Mouse (Mus musculus): ENCODE data around the gene Asb11.

The Asb11 gene

DNA sequence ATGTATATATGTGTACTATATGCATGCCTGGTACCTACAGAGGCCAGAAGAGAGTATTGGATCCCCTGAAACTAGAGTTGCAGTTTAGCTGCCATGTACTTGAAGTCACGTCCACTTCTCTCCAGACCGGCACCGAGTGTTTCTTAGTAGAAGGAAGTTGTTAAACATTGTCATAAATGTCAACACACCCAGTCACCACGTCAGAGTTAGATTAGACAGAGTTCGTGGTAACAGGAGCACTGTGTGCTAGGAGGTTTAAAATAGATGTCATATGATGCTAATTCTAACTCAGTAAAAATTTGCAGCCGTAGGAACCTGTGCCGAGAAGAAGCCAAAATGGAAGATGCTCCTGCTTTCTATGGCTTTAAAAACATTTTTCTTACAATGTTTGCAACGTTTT lies at the start of gene Asb11:
TSS of gene Asb11 (plus strand) at position 286 of the 400 bp plus-strand sequence.
- DNase-seq (ENCODE audit: low spot score): no peak

DNA sequence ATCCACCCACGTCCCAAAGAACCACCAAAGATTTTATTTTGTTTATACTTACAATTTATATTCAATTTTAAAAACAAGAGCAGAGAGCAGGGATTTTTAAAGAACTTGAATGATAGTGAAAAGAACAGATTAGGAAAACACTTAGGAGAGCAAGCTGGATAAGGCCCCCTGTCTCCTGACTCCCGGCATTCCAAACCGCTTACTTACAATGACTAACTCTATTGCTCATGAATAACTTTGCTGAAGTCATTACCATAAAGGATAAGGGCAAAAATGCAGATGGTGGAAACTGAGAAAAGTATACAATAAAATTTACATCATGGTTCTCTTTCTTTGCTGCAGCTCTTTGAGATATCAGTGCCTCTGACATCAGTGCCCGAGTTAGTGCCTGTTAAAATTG lies 42.7 kb upstream of the Asb11 start:
- DNase-seq (ENCODE audit: low spot score): no peak

- no peak for DNase-seq (ENCODE audit: low spot score)
These were observed 38.3 kb upstream of the Asb11 start for GRCm38 (mm10) chrX:164398456-164398855.

DNA sequence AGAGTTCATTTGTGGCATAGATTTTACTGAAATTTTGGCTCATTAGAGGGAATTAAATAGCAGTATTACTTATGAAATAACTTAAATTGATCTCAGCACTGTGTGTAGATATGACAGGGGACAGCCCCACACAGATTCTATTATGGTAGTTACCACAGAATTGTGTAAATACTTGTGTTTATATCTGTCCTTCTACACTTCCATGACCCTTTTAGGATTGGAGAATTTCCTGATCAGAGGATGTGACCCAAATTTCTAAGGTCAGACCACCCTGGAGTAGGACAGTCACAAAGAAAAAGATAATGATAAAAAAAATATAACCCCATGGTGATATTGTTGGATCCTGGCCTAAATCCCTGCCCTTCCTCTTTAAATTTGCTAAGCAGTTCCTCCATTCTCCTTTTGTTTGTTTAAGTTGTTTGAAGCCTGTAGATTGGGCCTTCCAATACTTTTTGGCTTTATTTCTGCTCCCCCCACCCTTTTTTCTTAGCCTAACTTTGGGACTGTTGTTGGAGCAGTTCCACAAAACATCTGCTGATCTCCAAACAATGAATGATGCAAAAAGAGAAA lies 31.6 kb upstream of the Asb11 start:
- DNase-seq (ENCODE audit: low spot score): no peak

- DNase-seq (ENCODE audit: low spot score): peak; percentile 55
These were observed 30.4 kb upstream of the Asb11 start for GRCm38 (mm10) chrX:164406133-164407022.

DNA sequence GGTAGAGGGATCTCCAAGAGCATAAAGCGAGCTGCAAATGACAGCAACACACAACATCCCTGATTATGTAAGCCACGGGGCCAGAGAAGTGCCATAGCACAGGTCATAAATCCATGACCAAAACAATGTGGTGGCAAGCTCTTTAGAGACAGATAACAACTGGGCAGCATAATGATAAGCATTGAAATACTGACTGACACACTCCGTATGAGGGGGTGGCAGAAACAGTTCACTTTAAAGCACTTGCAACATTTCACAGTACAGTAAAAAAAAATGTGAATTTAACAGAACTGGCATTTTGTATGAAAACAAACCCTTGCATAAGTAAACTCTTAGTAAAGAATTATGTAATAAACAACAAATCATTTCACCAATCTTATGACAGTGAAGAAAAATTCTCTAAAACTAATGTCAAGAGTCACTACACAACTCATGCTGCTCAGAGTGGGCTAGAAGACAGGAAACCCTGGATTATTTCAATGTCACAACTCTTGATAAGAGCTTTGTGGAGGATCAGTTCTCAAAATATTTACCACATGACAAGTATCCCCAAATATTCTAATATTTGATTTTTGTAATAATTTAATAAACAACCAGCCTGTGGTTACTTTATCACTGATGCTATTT lies 28.4 kb upstream of the Asb11 start:
- no peak for DNase-seq (ENCODE audit: low spot score)

DNA sequence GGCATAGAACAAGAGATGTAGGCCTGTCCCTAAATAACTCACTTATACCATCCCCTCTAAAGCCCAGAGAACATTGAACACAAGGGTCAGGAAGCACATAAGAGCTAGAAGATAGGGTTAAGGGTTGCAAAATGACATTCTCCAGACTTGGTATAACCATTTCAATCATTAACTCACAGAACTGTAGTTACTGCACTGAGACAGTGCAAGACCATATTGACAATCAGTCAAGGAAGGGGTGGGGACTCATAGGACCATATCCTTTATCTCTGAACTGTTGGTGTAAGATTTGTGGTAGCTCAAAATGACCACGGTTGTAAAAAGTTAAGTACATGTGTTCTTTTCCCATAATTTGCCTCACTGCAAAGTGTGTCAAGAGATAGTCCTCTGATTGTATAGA lies 26.2 kb upstream of the Asb11 start:
- no peak for DNase-seq (ENCODE audit: low spot score)

DNA sequence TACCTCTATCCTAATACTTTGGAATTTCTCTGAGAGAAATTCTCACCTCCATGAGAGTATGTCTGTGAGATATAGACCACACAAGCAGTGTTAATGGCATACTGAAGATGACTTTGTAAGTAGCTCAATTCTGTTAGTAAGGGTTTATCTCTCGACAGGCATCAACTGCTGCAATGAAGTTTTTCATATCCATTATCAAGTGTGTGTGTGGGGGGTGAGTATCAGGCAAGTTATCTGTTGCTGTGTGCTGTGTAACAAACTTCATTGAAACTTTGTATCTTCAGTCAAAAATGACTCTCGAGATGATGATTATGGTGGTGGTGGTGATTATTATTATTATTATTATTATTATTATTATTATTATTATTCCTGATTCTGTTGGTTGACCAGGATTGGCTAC lies 20.0 kb upstream of the Asb11 start:
- DNase-seq (ENCODE audit: low spot score): no peak

DNA sequence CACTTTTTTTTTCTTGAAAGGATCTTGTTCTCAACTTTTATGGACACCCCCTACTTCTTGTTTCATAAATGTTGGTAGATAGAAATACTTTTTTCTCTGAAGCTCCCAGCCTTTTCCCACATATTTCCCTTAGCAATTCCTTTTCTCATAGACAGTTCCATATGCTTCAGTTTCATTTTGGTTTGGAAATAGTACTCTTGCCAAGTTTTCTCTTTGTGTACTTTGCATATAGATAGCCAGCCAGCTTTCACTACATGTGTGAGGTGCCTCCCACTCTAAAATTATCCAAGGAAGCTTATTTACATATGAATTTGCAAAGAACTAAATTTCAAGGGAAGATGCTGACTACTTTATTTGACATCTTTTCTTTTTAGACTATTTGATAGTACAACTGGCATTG lies 18.8 kb upstream of the Asb11 start:
- no peak for DNase-seq (ENCODE audit: low spot score)

GRCm38 (mm10) chrX:164419471-164419939 lies 17.3 kb upstream of the Asb11 start, which contains the start of gene Piga:
Gene Piga, plus strand, starts transcription at chrX:164419787.
- peak; percentile 93 for DNase-seq (ENCODE audit: low spot score)

- no peak for DNase-seq (ENCODE audit: low spot score)
These were observed 16.8 kb upstream of the Asb11 start for GRCm38 (mm10) chrX:164419955-164420354.

GRCm38 (mm10) chrX:164420518-164420917 lies 16.3 kb upstream of the Asb11 start:
- no peak for DNase-seq (ENCODE audit: low spot score)

GRCm38 (mm10) chrX:164424821-164425220 lies 12.0 kb upstream of the Asb11 start:
- no peak for DNase-seq (ENCODE audit: low spot score)

GRCm38 (mm10) chrX:164427295-164427694 lies 9.5 kb upstream of the Asb11 start:
- DNase-seq (ENCODE audit: low spot score): no peak

DNA sequence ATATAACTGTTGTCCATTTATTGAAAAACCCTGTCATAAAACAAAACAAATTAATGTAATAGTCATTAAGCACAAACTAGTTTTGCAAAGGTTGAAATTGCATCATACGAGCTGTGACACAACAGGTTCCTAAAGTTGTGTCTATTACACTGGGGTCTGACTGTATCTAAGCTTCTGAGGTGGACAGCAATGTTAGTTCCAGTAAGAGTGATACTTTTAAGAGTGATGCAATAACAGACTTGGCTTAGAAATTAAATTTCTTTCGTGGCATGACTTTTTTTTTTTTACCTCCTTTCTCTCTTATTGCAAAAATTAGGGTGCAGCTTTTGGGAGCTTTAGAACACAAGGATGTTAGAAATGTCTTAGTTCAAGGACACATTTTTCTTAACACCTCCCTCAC lies 8.6 kb upstream of the Asb11 start:
- no peak for DNase-seq (ENCODE audit: low spot score)

- DNase-seq (ENCODE audit: low spot score): no peak
These were observed 6.2 kb upstream of the Asb11 start for GRCm38 (mm10) chrX:164430621-164431020.

DNA sequence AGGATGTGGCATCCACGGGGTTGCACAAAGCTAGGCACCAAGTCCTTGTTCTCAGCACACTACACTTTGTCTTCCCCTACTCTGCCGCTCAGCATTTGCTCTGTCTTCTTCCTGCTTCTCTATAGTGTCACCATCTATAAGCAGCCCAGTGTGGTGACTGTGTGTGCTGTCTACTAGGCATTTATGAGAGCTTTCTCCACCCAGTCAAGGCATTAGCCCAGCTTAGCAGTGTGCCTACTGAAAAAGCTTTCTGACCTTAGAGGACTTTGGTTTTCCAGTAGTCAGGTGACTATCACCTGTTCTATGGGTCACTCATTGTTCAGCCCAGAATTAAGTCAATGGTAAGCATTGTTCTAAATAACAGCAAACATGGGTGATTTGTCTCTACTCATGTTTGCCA lies 5.7 kb upstream of the Asb11 start:
- DNase-seq (ENCODE audit: low spot score): no peak

GRCm38 (mm10) chrX:164431541-164431940 lies 5.3 kb upstream of the Asb11 start:
- DNase-seq (ENCODE audit: low spot score): no peak

DNA sequence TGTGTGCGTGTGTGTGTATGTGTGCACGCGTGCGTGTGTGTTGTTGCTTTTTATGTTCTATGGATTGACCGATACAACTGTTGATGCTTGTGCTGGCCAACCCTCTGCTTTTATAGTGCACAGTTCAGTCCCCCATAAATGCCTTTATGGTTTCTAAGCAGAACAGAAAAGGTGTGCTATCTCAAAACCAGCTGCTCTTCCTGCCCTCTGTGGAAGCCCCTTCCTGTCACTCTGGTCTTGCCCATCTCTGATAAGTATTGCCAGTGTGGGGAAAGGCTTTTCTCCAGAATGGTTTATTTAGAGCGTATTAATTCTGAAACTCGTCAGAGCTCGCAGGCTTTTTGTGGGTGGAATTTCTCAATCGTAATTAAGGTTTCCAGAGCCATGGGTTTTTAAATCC lies 4.1 kb upstream of the Asb11 start:
- DNase-seq (ENCODE audit: low spot score): no peak

- no peak for DNase-seq (ENCODE audit: low spot score)
These were observed 2.7 kb downstream of the Asb11 start for GRCm38 (mm10) chrX:164439462-164439861.

GRCm38 (mm10) chrX:164440140-164440539 lies 3.3 kb downstream of the Asb11 start:
- DNase-seq (ENCODE audit: low spot score): no peak

DNA sequence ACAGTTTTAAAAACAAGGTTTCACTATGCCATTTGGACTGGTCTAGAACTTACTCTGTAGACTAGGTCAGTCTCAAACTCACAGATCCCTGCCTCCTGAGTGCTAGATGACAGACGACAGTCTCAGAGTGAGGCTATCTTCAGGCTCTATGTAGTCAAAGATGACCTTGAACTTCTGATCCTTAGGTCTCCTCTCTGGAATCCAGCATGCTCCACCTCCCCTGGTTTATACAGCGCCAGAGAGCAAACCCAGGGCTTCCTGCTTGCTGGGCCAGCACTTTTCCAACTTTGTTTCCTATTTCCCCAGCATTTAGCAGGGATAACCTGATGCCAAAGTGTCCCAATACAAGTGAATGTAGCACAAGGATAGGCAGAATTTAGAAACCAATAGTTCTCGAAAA lies 3.9 kb downstream of the Asb11 start:
- DNase-seq (ENCODE audit: low spot score): no peak

DNA sequence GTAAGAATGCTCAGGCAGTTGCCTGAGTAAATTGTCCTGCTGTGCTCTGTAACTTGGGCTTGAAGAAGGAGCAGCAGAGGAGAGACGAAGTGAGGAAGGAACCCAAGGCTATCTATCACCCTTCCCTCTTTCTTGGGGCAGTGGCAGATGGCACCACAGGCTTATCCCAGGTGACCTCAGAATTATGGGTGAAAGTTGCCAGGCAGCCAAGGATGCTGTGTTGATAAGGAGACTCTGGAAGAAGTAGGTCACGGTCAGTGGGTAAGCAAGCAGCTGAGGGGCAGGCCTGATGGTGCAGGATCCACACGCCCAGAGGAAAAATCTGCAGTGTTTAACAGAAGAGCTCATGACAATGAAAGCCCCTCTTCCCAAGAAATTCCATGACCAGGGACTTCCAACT lies 4.5 kb downstream of the Asb11 start:
- DNase-seq (ENCODE audit: low spot score): no peak
